Mouse (Mus musculus) liver, postnatal 0 days (tissue): ENCODE measurements around the gene Uaca. TPM values are rescaled to one million over a fixed set of nuclear protein-coding genes. Genes with fewer than 3 reads are reported as not detected.

ENCODE experiments used
- ATAC-seq: fragments of 200-750 bp; cut with Nextera tagmentation; 2 replicates; pipeline ENCODE4 v1.8.0; 2017; ENCODE audit warnings: mild to moderate bottlenecking, moderate library complexity
- DNase-seq: peaks from one replicate; pipeline ENCODE4 v3.0.0-alpha.2; 2016
- H3K27ac ChIP-seq: fragments of 300-500 bp; sonication (generic); 2 replicates; pipeline ENCODE4 v1.5.1; 2014; ENCODE audit warnings: antibody characterized with exemption, moderate library complexity, mild to moderate bottlenecking, low read depth
- H3K27me3 ChIP-seq: fragments of 300-500 bp; sonication (generic); 2 replicates; pipeline ENCODE4 v1.6.1; 2014; ENCODE audit warnings: low read length, control low read depth, mixed read lengths; ENCODE audit not compliant: insufficient read depth
- H3K36me3 ChIP-seq: fragments of 300-500 bp; sonication (generic); replicated peaks from 2 replicates; pipeline ENCODE4 v1.6.1; 2014; ENCODE audit warnings: mild to moderate bottlenecking, control low read depth, low read length, moderate library complexity, mixed read lengths; ENCODE audit not compliant: insufficient read depth
- H3K4me1 ChIP-seq: fragments of 300-500 bp; sonication (generic); 2 replicates; pipeline ENCODE4 v1.6.1; 2014; ENCODE audit warnings: antibody characterized with exemption, mild to moderate bottlenecking, control low read depth; ENCODE audit not compliant: insufficient read depth
- H3K4me2 ChIP-seq: fragments of 300-500 bp; sonication (generic); 2 replicates; pipeline ENCODE4 v1.6.1; 2014; ENCODE audit warnings: low read depth, mild to moderate bottlenecking, low read length, moderate library complexity, mixed read lengths
- H3K4me3 ChIP-seq: fragments of 300-500 bp; sonication (generic); 2 replicates; pipeline ENCODE4 v1.5.1; 2014; ENCODE audit warnings: low read depth, low read length
- H3K9ac ChIP-seq: fragments of 300-500 bp; sonication (generic); replicated peaks from 2 replicates; pipeline ENCODE4 v1.6.1; 2014; ENCODE audit warnings: mild to moderate bottlenecking, moderate library complexity
- H3K9me3 ChIP-seq: fragments of 300-500 bp; sonication (generic); 2 replicates; pipeline ENCODE4 v1.6.1; 2016; ENCODE audit warnings: mild to moderate bottlenecking, control low read depth, low read length, mixed read lengths
- CTCF ChIP-seq: sonication (generic); IDR thresholded peaks from 2 replicates; pipeline ENCODE4 v1.5.1; 2016; ENCODE audit warnings: antibody characterized with exemption, low read depth
- EP300 ChIP-seq: IDR thresholded peaks from 2 replicates; pipeline ENCODE4 v1.6.1; 2016; ENCODE audit warnings: antibody characterized with exemption, low read depth, mild to moderate bottlenecking
- WGBS: fragments of 180-500 bp; shearing (Covaris S2); extraction: QIAGEN DNeasy Blood & Tissue Kit; methylation state at CpG from one replicate; pipeline ENCODE4 v1.1.7; 2014; ENCODE audit not compliant: insufficient replicate concordance; 5-methylcytosine and 5-hydroxymethylcytosine counted together
- polyA plus RNA-seq: library from polyadenylated mRNA; unstranded; fragments of >200 nt; fragmentation: Nextera tagmentation; extraction: Ambion mirVana; gene quantifications from 2 replicates; pipeline ENCODE4 v1.2.1, GENCODE M21; 2015

Gene Uaca
- polyA plus RNA-seq, 1 experiment from 2014 or later = 2.0 TPM

GRCm38 (mm10) chr9:60921831-60922230 is 127.5 kb downstream of the Uaca start:
- no peaks in the 10 kb centered on the region for H3K9me3 ChIP-seq
- no peak overlapping the region for H3K4me3 ChIP-seq
- no peak for ATAC-seq
- TF ChIP-seq CTCF = no peak
- no peak for TF ChIP-seq EP300
- no peak for DNase-seq
- H3K36me3 ChIP-seq = no peaks in the 10 kb centered on the region
- H3K27me3 ChIP-seq = no peaks in the 10 kb centered on the region
- H3K9ac ChIP-seq = no peak overlapping the region
- 68% methylated on average over 5 of the region's 5 CpGs for WGBS
- H3K4me1 ChIP-seq = no peaks in the 10 kb centered on the region
- H3K27ac ChIP-seq = no peak overlapping the region
- H3K4me2 ChIP-seq = no peak overlapping the region

- Histone ChIP-seq H3K4me3 (no peak overlapping the region), H3K9me3 (no peaks in the 10 kb centered on the region), H3K4me1 (no peaks in the 10 kb centered on the region), H3K4me2 (no peak overlapping the region), H3K9ac (no peak overlapping the region), H3K27ac (no peak overlapping the region), H3K36me3 (no peaks in the 10 kb centered on the region), H3K27me3 (no peaks in the 10 kb centered on the region)
- DNase-seq = no peak
- no peak for TF ChIP-seq CTCF
- no peak for TF ChIP-seq EP300
- ATAC-seq = no peak
- whole genome bisulfite sequencing = 76% methylated on average over 9 of the region's 9 CpGs
Observed at GRCm38 (mm10) chr9:60926301-60926700, 132.0 kb downstream of the Uaca start.

GRCm38 (mm10) chr9:60929290-60929983 is 135.1 kb downstream of the Uaca start:
- H3K27me3 ChIP-seq = no peaks in the 10 kb centered on the region
- 71% methylated on average over 4 of the region's 4 CpGs for WGBS
- H3K4me1 ChIP-seq = no peaks in the 10 kb centered on the region
- no peak for DNase-seq
- TF ChIP-seq CTCF (no peak), EP300 (no peak)
- H3K4me2 ChIP-seq = no peak overlapping the region
- H3K4me3 ChIP-seq = no peak overlapping the region
- no peaks in the 10 kb centered on the region for H3K36me3 ChIP-seq
- ATAC-seq = no peak
- H3K9ac ChIP-seq = no peak overlapping the region
- no peaks in the 10 kb centered on the region for H3K9me3 ChIP-seq
- no peak overlapping the region for H3K27ac ChIP-seq

Other genes with a start within 250 kb of the Uaca start
- gene Lrrc49, start 106.4 kb upstream of the Uaca start, polyA plus RNA-seq = 0.63 and 0.66 TPM in 2 replicates
- 0.07 and 0.11 TPM in 2 replicates for gene Larp6, start 81.6 kb upstream of the Uaca start, polyA plus RNA-seq